Mouse (Mus musculus) CH12.LX (cell line): Measurements from ENCODE around the gene Ypel2. TPM values are rescaled to one million over a fixed set of nuclear protein-coding genes. Genes with fewer than 3 reads are reported as not detected.

Source experiments
- DNase-seq: peaks from one replicate; pipeline ENCODE4 v3.0.0-alpha.2; 2013; ENCODE audit errors: extremely low read depth
- H3K27ac ChIP-seq: 2 replicates; pipeline ENCODE4 v1.5.1; 2012; ENCODE audit warnings: low read depth, mild to moderate bottlenecking, control low read depth, moderate library complexity; ENCODE audit not compliant: insufficient read depth
- H3K27me3 ChIP-seq: replicated peaks from 2 replicates; pipeline ENCODE3; 2012; ENCODE audit warnings: inconsistent platforms
- H3K36me3 ChIP-seq, 2 experiments: replicated peaks in 1 of 2; 2 replicates each; pipeline versions ENCODE3 to v1.6.1; 2012; ENCODE audit warnings: inconsistent platforms in 1 of 2, low read length in 1 of 2, mild to moderate bottlenecking in 1 of 2, mixed read lengths in 1 of 2, moderate library complexity in 1 of 2; ENCODE audit not compliant: control insufficient read depth in 1 of 2, insufficient read depth in 1 of 2
- H3K4me1 ChIP-seq, 2 experiments: 2 replicates each; pipeline ENCODE4 v1.6.1; 2012; ENCODE audit warnings: inconsistent platforms in 1 of 2, moderate library complexity in 1 of 2; ENCODE audit not compliant: insufficient read depth in 2 of 2, control insufficient read depth in 1 of 2
- H3K4me2 ChIP-seq: 2 replicates; pipeline ENCODE4 v1.6.1; 2012; ENCODE audit warnings: low read depth, mild to moderate bottlenecking, control low read depth; ENCODE audit not compliant: poor library complexity, insufficient read depth, severe bottlenecking
- H3K4me3 ChIP-seq, 3 experiments: fragments of 150-350 bp in 1 of 3; sonication (generic) in 1 of 3; replicated peaks in 1 of 3; 2 replicates each; pipeline versions ENCODE3 to v1.5.1; 2011 to 2012; ENCODE audit warnings: low read depth in 2 of 3, low read length in 2 of 3, mild to moderate bottlenecking in 2 of 3, moderate library complexity in 2 of 3, control low read depth in 1 of 3, improper control_type of control experiment in 1 of 3, inconsistent platforms in 1 of 3, mixed read lengths in 1 of 3; ENCODE audit not compliant: poor library complexity in 1 of 3
- H3K79me2 ChIP-seq: replicated peaks from 2 replicates; pipeline ENCODE4 v1.6.1; 2012; ENCODE audit warnings: mild to moderate bottlenecking, moderate library complexity; ENCODE audit not compliant: control insufficient read depth, poor library complexity, insufficient read depth, severe bottlenecking; ENCODE audit errors: extremely low read depth
- H3K9ac ChIP-seq: 2 replicates; pipeline ENCODE4 v1.6.1; 2012; ENCODE audit warnings: low read depth, mild to moderate bottlenecking, control low read depth, moderate library complexity; ENCODE audit not compliant: insufficient read depth
- H3K9me3 ChIP-seq: replicated peaks from 2 replicates; pipeline ENCODE3; 2012; ENCODE audit warnings: low read length, inconsistent platforms, mixed read lengths
- ELF1 ChIP-seq: IDR thresholded peaks from 2 replicates; pipeline ENCODE4 v1.6.1; 2014; ENCODE audit warnings: low read depth, mild to moderate bottlenecking, inconsistent platforms, low read length, improper control_type of control experiment
- EP300 ChIP-seq: IDR thresholded peaks from 2 replicates; pipeline ENCODE4 v1.6.1; 2011; ENCODE audit warnings: low read length, improper control_type of control experiment
- ETS1 ChIP-seq: conservative IDR thresholded peaks from 2 replicates; pipeline ENCODE4 v1.6.1; 2012; ENCODE audit warnings: low read depth, mild to moderate bottlenecking, inconsistent platforms, low read length, improper control_type of control experiment, moderate library complexity
- MEF2A ChIP-seq: IDR thresholded peaks from 2 replicates; pipeline ENCODE4 v1.6.1; 2014; ENCODE audit warnings: low read depth, mild to moderate bottlenecking, inconsistent platforms, low read length, improper control_type of control experiment, borderline replicate concordance
- MYC ChIP-seq: IDR thresholded peaks from 2 replicates; pipeline ENCODE4 v1.6.1; 2011; ENCODE audit warnings: low read depth, mild to moderate bottlenecking, improper control_type of control experiment, low read length
- ZNF384 ChIP-seq: IDR thresholded peaks from 2 replicates; pipeline ENCODE4 v1.6.1; 2012; ENCODE audit warnings: low read depth, low read length, improper control_type of control experiment, inconsistent platforms
- dilution Hi-C: fragments of 300-500 bp; cut with MboI; formaldehyde crosslinking; loops from 2 replicates; pipeline ENCODE4 v1.14.3; 2020; ENCODE audit warnings: low sequenced_read_pairs; ENCODE audit not compliant: extremely low pct_unique_long_range_greater_than_20kb, extremely low pct_ligation_motif_present
- in situ Hi-C: fragments of 300-500 bp; cut with MboI; formaldehyde crosslinking; loops from 3 replicates; pipeline ENCODE4 v1.14.3; 2019; ENCODE audit warnings: low sequenced_read_pairs, low pct_ligation_motif_present, low pct_unique_long_range_greater_than_20kb, mixed read lengths
- polyA plus RNA-seq: library from polyadenylated mRNA; unstranded; fragments of >175 nt; gene quantifications from 2 replicates; pipeline ENCODE4 v1.2.1, GENCODE M21; 2012; ENCODE audit warnings: low read depth; ENCODE audit not compliant: insufficient read length
- total RNA-seq, 2 experiments: library from RNA; depleted of rRNA; stranded (reverse); fragments of 300-350 nt in 1 of 2; fragments of >200 nt in 1 of 2; gene quantifications; 2 replicates each; pipeline ENCODE4 v1.2.3; 2012 to 2014

The Ypel2 gene
- total and polyA plus RNA-seq, 3 experiments = 0.38 to 0.91 (median 0.59) TPM

DNA sequence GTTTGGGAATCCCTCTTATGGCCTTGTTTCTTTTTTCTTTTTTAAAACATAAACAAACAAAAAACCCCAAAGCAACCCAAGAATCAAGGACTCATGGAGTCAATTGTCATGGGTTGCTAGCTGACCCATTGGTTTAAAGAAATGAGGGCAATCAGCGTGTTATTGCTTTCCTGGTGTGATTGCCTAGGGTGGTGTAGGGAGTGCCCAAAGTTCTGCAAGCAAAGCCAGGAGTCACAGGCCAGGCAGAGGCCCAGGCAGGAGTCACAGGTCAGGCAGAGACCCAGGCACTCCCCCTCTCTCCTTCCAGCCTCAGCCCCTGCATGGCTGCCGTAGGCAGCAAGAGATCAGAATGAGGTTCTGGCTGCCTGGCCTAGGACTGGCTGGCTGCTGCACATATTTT lies 58.6 kb downstream of the Ypel2 start:
- H3K9me3 ChIP-seq = no peaks in the 10 kb centered on the region
- H3K4me2 ChIP-seq = no peak overlapping the region
- H3K36me3 ChIP-seq = no peaks in the 10 kb centered on the region
- TF ChIP-seq ZNF384 (no peak), ETS1 (no peak), MEF2A (no peak), ELF1 (no peak), MYC (no peak)
- peaks cover 0 to 5% of the 10 kb centered on the region in 2 experiments; a peak in 2 of 4 replicates for H3K4me1 ChIP-seq
- no peak for DNase-seq
- H3K9ac ChIP-seq = no peak overlapping the region
- H3K79me2 ChIP-seq = no peaks in the 10 kb centered on the region
- no peak overlapping the region for H3K27ac ChIP-seq
- in situ Hi-C loops = no loop called here
- H3K27me3 ChIP-seq = peaks cover 5% of the 10 kb centered on the region
- dilution Hi-C loops = no loop called here
- H3K4me3 ChIP-seq = no peak overlapping the region

DNA sequence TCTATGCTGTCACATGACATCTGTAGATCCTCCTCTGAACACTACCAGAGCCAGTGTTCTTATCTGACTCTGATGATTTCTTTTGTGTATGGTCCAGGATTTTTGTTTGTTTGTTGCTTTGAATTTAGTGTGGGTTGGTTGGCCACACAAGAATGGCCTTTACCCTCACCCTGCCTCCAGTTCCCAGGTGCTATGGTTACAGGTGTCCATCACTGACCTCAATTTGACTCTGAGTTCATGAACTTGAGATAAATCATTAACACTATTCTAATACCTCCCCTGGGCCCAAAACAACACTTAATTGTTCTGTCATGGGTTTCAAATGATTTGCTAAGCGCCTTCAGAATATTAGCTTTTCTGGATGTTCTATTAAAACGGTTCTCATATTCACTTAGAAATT lies 61.3 kb downstream of the Ypel2 start:
- Histone ChIP-seq H3K36me3 (no peaks in the 10 kb centered on the region), H3K4me3 (no peak overlapping the region), H3K4me2 (no peak overlapping the region), H3K27ac (no peak overlapping the region), H3K4me1 (peaks cover 0 to 4% of the 10 kb centered on the region in 2 experiments; a peak in 2 of 4 replicates), H3K9me3 (no peaks in the 10 kb centered on the region), H3K79me2 (no peaks in the 10 kb centered on the region), H3K9ac (no peak overlapping the region), H3K27me3 (peaks cover 10% of the 10 kb centered on the region)
- in situ Hi-C loops = no loop called here
- no peak for TF ChIP-seq EP300
- dilution Hi-C loops = no loop called here
- DNase-seq = no peak

DNA sequence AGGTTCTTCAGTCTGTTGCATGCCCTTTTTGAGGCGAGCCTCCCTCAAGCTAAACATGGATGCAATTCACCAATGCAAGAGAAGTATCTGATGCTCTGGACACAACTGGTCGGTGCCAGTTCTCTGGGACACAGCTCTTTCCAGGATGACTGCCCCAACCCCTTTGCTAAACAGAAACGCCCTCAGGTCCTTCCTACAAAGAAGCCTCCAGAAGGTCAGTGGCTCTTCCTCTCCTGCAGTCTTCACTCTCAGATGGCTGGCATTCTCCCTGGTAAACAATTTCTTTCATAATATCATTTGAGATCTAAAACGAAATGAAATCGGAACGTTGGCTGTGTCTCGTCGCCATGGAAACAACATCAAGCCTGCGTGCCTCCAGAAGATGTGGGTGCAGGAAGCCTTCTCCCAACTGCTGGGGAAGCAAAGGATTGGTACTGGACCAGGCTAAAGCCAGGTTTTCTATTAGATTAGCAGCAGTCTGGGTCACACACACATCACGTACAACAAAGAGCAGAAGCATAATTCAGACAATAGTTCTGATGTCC lies 62.8 kb downstream of the Ypel2 start:
- no peak overlapping the region for H3K27ac ChIP-seq
- H3K9ac ChIP-seq = no peak overlapping the region
- H3K4me3 ChIP-seq = no peak overlapping the region
- H3K79me2 ChIP-seq = no peaks in the 10 kb centered on the region
- peaks cover 18% of the 10 kb centered on the region for H3K27me3 ChIP-seq
- no peak for TF ChIP-seq EP300
- TF ChIP-seq MYC = no peak
- dilution Hi-C loops = no loop called here
- H3K9me3 ChIP-seq = no peaks in the 10 kb centered on the region
- H3K36me3 ChIP-seq = no peaks in the 10 kb centered on the region
- no peak overlapping the region for H3K4me2 ChIP-seq
- DNase-seq = no peak
- H3K4me1 ChIP-seq = peaks cover 1 to 7% of the 10 kb centered on the region in 2 experiments; a peak in 2 of 4 replicates
- in situ Hi-C loops = no loop called here
